12 mouse cellular contexts compared by ENCODE assay signal in genomic region chr10:92652399-92652920, GRCm38 (mm10).
A peak's percentile ranks its signal among the peaks of the same experiment; 100 is the strongest.
DNase-seq lines count a peak whose midpoint lies in the region; ATAC-seq lines count a peak whose summit lies in the region.
"Had no signal": no experiment of that assay in that cellular context is flagged by ENCODE, and none has a peak within 500 bp of the region (broad histone marks: within the 10 kb centered on the region; RNA-seq: fewer than 3 reads in every experiment).

No protein-coding gene starts in this region.

- no peak overlapping the region for H3K27ac ChIP-seq in kidney, embryonic 16.5 days (ENCODE audit: low read length)
- H3K27ac ChIP-seq in midbrain, embryonic 16.5 days (ENCODE audit: low read length): peak overlapping the region; percentile 67
- H3K27ac ChIP-seq: embryonic facial prominence, embryonic 12.5 days; neural tube, embryonic 13.5 days had no signal

- H3K4me1 ChIP-seq in kidney, embryonic 16.5 days (ENCODE audit: insufficient read depth, low read length): no peaks in the 10 kb centered on the region
- peaks cover 7% of the 10 kb centered on the region for H3K4me1 ChIP-seq in midbrain, embryonic 16.5 days (ENCODE audit: control insufficient read depth, insufficient read depth, low read length)
- H3K4me1 ChIP-seq: embryonic facial prominence, embryonic 12.5 days had no signal

- peak; percentile 7 for DNase-seq in kidney, adult 9 months
- peak; percentile 43 for DNase-seq in Muller cell, postnatal 12 days (ENCODE audit: inconsistent ontology term)
- peak; percentile 7 for DNase-seq in fibroblast of lung, adult 2 months (ENCODE audit: low read depth)
- no peak for DNase-seq in frontal cortex, postnatal 25 days (ENCODE audit: low spot score in 2 of 2)
- DNase-seq in urinary bladder, postnatal 25 days (ENCODE audit: low spot score): no peak
- DNase-seq: lung, adult 18-20 months; thymus, postnatal 36 days had no signal

- 31% methylated on average over 3 of the region's 3 CpGs for WGBS in kidney, embryonic 16.5 days
- WGBS in midbrain, embryonic 16.5 days: 9% methylated on average over 3 of the region's 3 CpGs

- no peak overlapping the region for H3K4me2 ChIP-seq in kidney, embryonic 16.5 days (replicated peaks; ENCODE audit: low read depth, low read length)
- no peak overlapping the region for H3K4me2 ChIP-seq in midbrain, embryonic 16.5 days (ENCODE audit: low read length)
- H3K4me2 ChIP-seq: embryonic facial prominence, embryonic 12.5 days; neural tube, embryonic 13.5 days had no signal

- no peak overlapping the region for H3K9ac ChIP-seq in kidney, embryonic 16.5 days (replicated peaks; ENCODE audit: low read length)
- 0 out of 2 replicates have a peak overlapping the region, but pooled peaks have one; percentile 25 for H3K9ac ChIP-seq in midbrain, embryonic 16.5 days (ENCODE audit: low read depth, low read length)
- H3K9ac ChIP-seq: embryonic facial prominence, embryonic 12.5 days; neural tube, embryonic 13.5 days had no signal

- H3K9me3 ChIP-seq in kidney, embryonic 16.5 days (ENCODE audit: low read length): no peaks in the 10 kb centered on the region
- H3K9me3 ChIP-seq in midbrain, embryonic 16.5 days (replicated peaks; ENCODE audit: control insufficient read depth, low read length, poor library complexity, severe bottlenecking): no peaks in the 10 kb centered on the region
- H3K9me3 ChIP-seq: embryonic facial prominence, embryonic 12.5 days; neural tube, embryonic 13.5 days had no signal

- no peak for ATAC-seq in kidney, embryonic 16.5 days (ENCODE audit: low FRiP score, low TSS enrichment)
- ATAC-seq in midbrain, embryonic 16.5 days: no peak
- ATAC-seq: inflammation-experienced regulatory T-cells, adult 6 months had no signal

- H3K27me3 ChIP-seq in kidney, embryonic 16.5 days (ENCODE audit: insufficient read depth, low read length): no peaks in the 10 kb centered on the region
- no peaks in the 10 kb centered on the region for H3K27me3 ChIP-seq in midbrain, embryonic 16.5 days (ENCODE audit: control insufficient read depth, insufficient read depth, low read depth, low read length)
- H3K27me3 ChIP-seq: embryonic facial prominence, embryonic 12.5 days; neural tube, embryonic 13.5 days had no signal

- no peaks in the 10 kb centered on the region for H3K36me3 ChIP-seq in kidney, embryonic 16.5 days (ENCODE audit: insufficient read depth, low read length)
- H3K36me3 ChIP-seq in midbrain, embryonic 16.5 days (ENCODE audit: control insufficient read depth, insufficient read depth, low read length): no peaks in the 10 kb centered on the region
- H3K36me3 ChIP-seq: embryonic facial prominence, embryonic 12.5 days; neural tube, embryonic 13.5 days had no signal

- H3K4me3 ChIP-seq in kidney, embryonic 16.5 days (ENCODE audit: low read length): no peak overlapping the region
- H3K4me3 ChIP-seq in midbrain, embryonic 16.5 days (ENCODE audit: low read depth, low read length): no peak overlapping the region
- H3K4me3 ChIP-seq: embryonic facial prominence, embryonic 12.5 days; neural tube, embryonic 13.5 days had no signal

Comparison
In these comparisons a context has a peak if more than half of its experiments do, and no peak if none do; other contexts are left out.
1. DNase-seq: peak in kidney, adult 9 months (single experiment), Muller cell, postnatal 12 days (single experiment) and fibroblast of lung, adult 2 months (single experiment); none in frontal cortex, postnatal 25 days (0 of 2) and urinary bladder, postnatal 25 days (single experiment).